Mouse (Mus musculus) midbrain, embryonic 13.5 days (tissue): ENCODE measurements around the gene Fgd6. TPM values are rescaled to one million over a fixed set of nuclear protein-coding genes. Genes with fewer than 3 reads are reported as not detected.

Experiments
- ATAC-seq: fragments of 200-750 bp; cut with Nextera tagmentation; 2 replicates; pipeline ENCODE4 v1.8.0; 2017; ENCODE audit warnings: mild to moderate bottlenecking, moderate TSS enrichment, moderate library complexity
- H3K27ac ChIP-seq: fragments of 300-500 bp; sonication (generic); 2 replicates; pipeline ENCODE4 v1.5.1; 2015; ENCODE audit warnings: inconsistent platforms, mild to moderate bottlenecking, moderate library complexity
- H3K27me3 ChIP-seq: fragments of 300-500 bp; sonication (generic); 2 replicates; pipeline ENCODE4 v1.6.1; 2015; ENCODE audit warnings: mild to moderate bottlenecking, inconsistent platforms
- H3K36me3 ChIP-seq: fragments of 300-500 bp; sonication (generic); 2 replicates; pipeline ENCODE4 v1.6.1; 2015; ENCODE audit warnings: mild to moderate bottlenecking, inconsistent platforms
- H3K4me1 ChIP-seq: fragments of 300-500 bp; sonication (generic); replicated peaks from 2 replicates; pipeline ENCODE4 v1.6.1; 2015; ENCODE audit warnings: inconsistent platforms
- H3K4me2 ChIP-seq: fragments of 300-500 bp; sonication (generic); replicated peaks from 2 replicates; pipeline ENCODE4 v1.6.1; 2015; ENCODE audit warnings: moderate library complexity, mild to moderate bottlenecking, inconsistent platforms
- H3K4me3 ChIP-seq: fragments of 300-500 bp; sonication (generic); replicated peaks from 2 replicates; pipeline ENCODE4 v1.5.1; 2015; ENCODE audit warnings: mild to moderate bottlenecking, inconsistent platforms
- H3K9ac ChIP-seq: fragments of 300-500 bp; sonication (generic); replicated peaks from 2 replicates; pipeline ENCODE4 v1.6.1; 2015; ENCODE audit warnings: mild to moderate bottlenecking, inconsistent platforms
- H3K9me3 ChIP-seq: fragments of 300-500 bp; sonication (generic); 2 replicates; pipeline ENCODE4 v1.6.1; 2016; ENCODE audit warnings: mild to moderate bottlenecking, inconsistent platforms
- WGBS: fragments of 180-500 bp; shearing (Covaris S2); methylation state at CpG from one replicate; pipeline ENCODE4 v1.1.7; 2015; 5-methylcytosine and 5-hydroxymethylcytosine counted together
- polyA plus RNA-seq: library from polyadenylated mRNA; unstranded; fragments of >200 nt; fragmentation: Nextera tagmentation; extraction: Ambion mirVana; gene quantifications from 2 replicates; pipeline ENCODE4 v1.2.1, GENCODE M21; 2015

The Fgd6 gene
- polyA plus RNA-seq, 1 experiment from 2014 or later, result 2.7 TPM

GRCm38 (mm10) chr10:94047845-94048559 is 12.2 kb downstream of the Fgd6 start:
- H3K4me2 ChIP-seq, result no peak overlapping the region
- H3K9me3 ChIP-seq, result no peaks in the 10 kb centered on the region
- ATAC-seq, result no peak
- no peak overlapping the region for H3K9ac ChIP-seq
- peaks cover 8% of the 10 kb centered on the region; the same call in 1 of the 2 replicates for H3K4me1 ChIP-seq
- no peak overlapping the region for H3K27ac ChIP-seq
- no peak overlapping the region for H3K4me3 ChIP-seq
- no peaks in the 10 kb centered on the region for H3K27me3 ChIP-seq
- 75% methylated on average over 10 of the region's 10 CpGs for WGBS
- H3K36me3 ChIP-seq, result peaks cover 16% of the 10 kb centered on the region

- Histone ChIP-seq H3K27me3 (no peaks in the 10 kb centered on the region), H3K27ac (no peak overlapping the region), H3K9me3 (no peaks in the 10 kb centered on the region), H3K4me2 (no peak overlapping the region), H3K4me3 (no peak overlapping the region), H3K36me3 (peaks cover 16% of the 10 kb centered on the region), H3K9ac (no peak overlapping the region), H3K4me1 (peaks cover 3% of the 10 kb centered on the region; the same call in 1 of the 2 replicates)
- WGBS, result 77% methylated on average over 8 of the region's 8 CpGs
- ATAC-seq, result no peak
Measured at GRCm38 (mm10) chr10:94049121-94049520, 13.3 kb downstream of the Fgd6 start.

- H3K4me2 ChIP-seq, result no peak overlapping the region
- H3K36me3 ChIP-seq, result 0 out of 2 replicates have a peak, but pooled peaks cover 3% of the 10 kb centered on the region
- no peak overlapping the region for H3K9ac ChIP-seq
- 95% methylated on average over 5 of the region's 5 CpGs for WGBS
- H3K4me3 ChIP-seq, result no peak overlapping the region
- no peak for ATAC-seq
- H3K27ac ChIP-seq, result no peak overlapping the region
- H3K27me3 ChIP-seq, result no peaks in the 10 kb centered on the region
- no peaks in the 10 kb centered on the region for H3K9me3 ChIP-seq
- no peaks in the 10 kb centered on the region for H3K4me1 ChIP-seq
Measured at GRCm38 (mm10) chr10:94050736-94051135, 14.9 kb downstream of the Fgd6 start.

DNA sequence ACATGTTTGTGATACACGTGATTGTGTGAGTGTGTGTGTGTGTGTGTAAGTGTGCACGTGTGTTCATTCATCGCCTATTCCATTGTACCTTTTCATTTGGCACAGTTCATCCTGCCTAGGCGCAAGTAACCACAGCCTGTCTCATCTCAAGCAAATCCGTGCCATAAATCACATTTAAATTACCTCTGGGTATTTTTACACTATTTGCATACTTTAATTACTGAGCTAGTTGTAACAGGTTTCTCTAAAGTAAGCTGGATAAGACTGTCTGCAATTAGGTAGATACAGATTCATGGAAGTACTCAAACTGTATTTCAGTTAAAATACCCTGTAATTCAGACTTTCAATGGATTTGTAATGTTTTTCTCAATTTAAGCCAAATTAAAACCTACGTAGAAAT is 20.7 kb downstream of the Fgd6 start:
- no peak overlapping the region for H3K4me3 ChIP-seq
- no peak overlapping the region for H3K27ac ChIP-seq
- no peak for ATAC-seq
- no peak overlapping the region for H3K4me2 ChIP-seq
- 88% methylated on average over 6 of the region's 6 CpGs for WGBS
- no peaks in the 10 kb centered on the region for H3K9me3 ChIP-seq
- H3K27me3 ChIP-seq, result no peaks in the 10 kb centered on the region
- H3K36me3 ChIP-seq, result no peaks in the 10 kb centered on the region
- H3K4me1 ChIP-seq, result 0 out of 2 replicates have a peak, but pooled peaks cover 5% of the 10 kb centered on the region
- no peak overlapping the region for H3K9ac ChIP-seq

DNA sequence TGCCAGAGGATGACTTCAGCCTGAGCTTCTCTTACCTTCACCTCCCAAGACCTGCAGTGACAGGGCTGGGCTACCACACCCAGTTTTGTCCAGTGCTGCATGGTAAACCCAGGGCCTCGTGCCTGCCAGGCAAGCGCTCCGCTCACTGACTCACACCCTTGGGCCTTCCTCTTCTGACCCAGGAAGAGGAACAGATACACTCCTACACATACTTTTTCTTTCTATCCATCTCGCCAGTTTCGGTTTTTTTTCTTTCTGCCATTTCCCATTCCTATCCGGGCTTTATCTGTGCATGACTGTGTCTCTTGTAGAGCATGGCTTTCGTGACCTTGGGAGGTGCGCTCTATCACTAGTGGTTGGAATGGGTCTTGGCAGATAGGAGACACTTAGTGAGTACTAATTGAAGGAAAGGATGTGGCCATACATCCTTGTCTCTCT is 23.8 kb downstream of the Fgd6 start:
- no peak for ATAC-seq
- no peak overlapping the region for H3K9ac ChIP-seq
- H3K36me3 ChIP-seq, result no peaks in the 10 kb centered on the region
- no peaks in the 10 kb centered on the region for H3K27me3 ChIP-seq
- H3K9me3 ChIP-seq, result no peaks in the 10 kb centered on the region
- H3K4me1 ChIP-seq, result peaks cover 5% of the 10 kb centered on the region; the same call in 1 of the 2 replicates
- H3K4me3 ChIP-seq, result no peak overlapping the region
- no peak overlapping the region for H3K27ac ChIP-seq
- WGBS, result 97% methylated on average over 8 of the region's 8 CpGs
- H3K4me2 ChIP-seq, result no peak overlapping the region

DNA sequence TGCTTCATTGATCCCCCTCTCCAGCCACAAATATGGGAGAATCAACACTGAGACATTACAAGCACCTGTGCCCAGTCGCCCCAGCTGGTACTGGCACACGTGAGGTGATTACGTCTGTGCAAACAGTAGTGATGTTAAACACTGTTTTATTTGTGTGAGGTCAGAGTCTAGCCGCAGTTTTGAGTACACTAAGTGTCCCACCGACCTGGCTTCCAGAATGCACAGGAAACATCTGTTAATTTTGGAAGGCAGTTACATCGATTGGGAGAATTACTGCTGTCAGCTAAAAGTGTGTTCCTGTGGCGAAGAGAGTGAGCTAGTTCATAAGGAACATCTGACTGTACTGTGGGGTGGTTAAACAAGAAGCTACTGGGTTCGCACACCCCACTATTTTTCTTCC is 24.4 kb downstream of the Fgd6 start:
- no peak for ATAC-seq
- no peaks in the 10 kb centered on the region for H3K9me3 ChIP-seq
- no peaks in the 10 kb centered on the region for H3K36me3 ChIP-seq
- WGBS, result 84% methylated on average over 8 of the region's 8 CpGs
- peaks cover 5% of the 10 kb centered on the region; the same call in 1 of the 2 replicates for H3K4me1 ChIP-seq
- H3K4me2 ChIP-seq, result no peak overlapping the region
- H3K27ac ChIP-seq, result no peak overlapping the region
- no peaks in the 10 kb centered on the region for H3K27me3 ChIP-seq
- no peak overlapping the region for H3K9ac ChIP-seq
- no peak overlapping the region for H3K4me3 ChIP-seq

GRCm38 (mm10) chr10:94062357-94062756 is 26.6 kb downstream of the Fgd6 start:
- no peak for ATAC-seq

DNA sequence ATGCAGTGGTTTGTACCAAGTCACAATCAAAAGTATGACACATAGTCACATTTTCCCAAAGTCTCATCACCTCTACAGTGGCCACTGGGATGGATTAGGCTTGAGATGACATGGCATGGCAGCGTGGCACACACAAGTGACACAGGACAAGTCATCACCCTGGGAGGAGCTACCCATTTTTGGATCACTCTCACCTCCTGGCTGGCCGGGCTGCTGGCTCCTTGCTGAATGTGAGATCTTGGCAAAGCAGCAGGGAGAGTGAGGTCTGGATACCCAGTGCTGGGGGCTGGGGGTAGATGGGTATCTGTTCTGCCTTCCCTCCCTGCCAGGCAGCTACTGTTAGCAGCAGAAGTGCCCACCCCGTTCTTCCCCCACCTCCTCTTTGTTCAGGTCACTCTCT is 31.1 kb downstream of the Fgd6 start:
- no peak overlapping the region for H3K9ac ChIP-seq
- no peak overlapping the region for H3K4me2 ChIP-seq
- WGBS, result 70% methylated on average over 3 of the region's 3 CpGs
- H3K4me3 ChIP-seq, result no peak overlapping the region
- no peaks in the 10 kb centered on the region for H3K9me3 ChIP-seq
- ATAC-seq, result no peak
- no peaks in the 10 kb centered on the region; the same call in 1 of the 2 replicates for H3K4me1 ChIP-seq
- no peaks in the 10 kb centered on the region for H3K36me3 ChIP-seq
- H3K27ac ChIP-seq, result no peak overlapping the region
- no peaks in the 10 kb centered on the region for H3K27me3 ChIP-seq

More at GRCm38 (mm10) chr10:94062357-94062756, 26.6 kb downstream of the Fgd6 start:
- H3K9me3 ChIP-seq, result no peaks in the 10 kb centered on the region
- no peaks in the 10 kb centered on the region for H3K36me3 ChIP-seq
- H3K27ac ChIP-seq, result no peak overlapping the region
- no peak overlapping the region for H3K4me3 ChIP-seq
- H3K4me2 ChIP-seq, result no peak overlapping the region
- H3K9ac ChIP-seq, result no peak overlapping the region
- peaks cover 3% of the 10 kb centered on the region; the same call in 1 of the 2 replicates for H3K4me1 ChIP-seq
- H3K27me3 ChIP-seq, result no peaks in the 10 kb centered on the region
- 65% methylated on average over 5 of the region's 5 CpGs for WGBS

GRCm38 (mm10) chr10:94068701-94069100 is 32.9 kb downstream of the Fgd6 start:
- H3K4me1 ChIP-seq, result no peaks in the 10 kb centered on the region
- H3K9ac ChIP-seq, result no peak overlapping the region
- H3K4me2 ChIP-seq, result no peak overlapping the region
- H3K27ac ChIP-seq, result no peak overlapping the region
- no peaks in the 10 kb centered on the region for H3K27me3 ChIP-seq
- no peak overlapping the region for H3K4me3 ChIP-seq
- no peaks in the 10 kb centered on the region for H3K9me3 ChIP-seq
- no peaks in the 10 kb centered on the region for H3K36me3 ChIP-seq
- 94% methylated on average over 5 of the region's 5 CpGs for WGBS
- no peak for ATAC-seq

DNA sequence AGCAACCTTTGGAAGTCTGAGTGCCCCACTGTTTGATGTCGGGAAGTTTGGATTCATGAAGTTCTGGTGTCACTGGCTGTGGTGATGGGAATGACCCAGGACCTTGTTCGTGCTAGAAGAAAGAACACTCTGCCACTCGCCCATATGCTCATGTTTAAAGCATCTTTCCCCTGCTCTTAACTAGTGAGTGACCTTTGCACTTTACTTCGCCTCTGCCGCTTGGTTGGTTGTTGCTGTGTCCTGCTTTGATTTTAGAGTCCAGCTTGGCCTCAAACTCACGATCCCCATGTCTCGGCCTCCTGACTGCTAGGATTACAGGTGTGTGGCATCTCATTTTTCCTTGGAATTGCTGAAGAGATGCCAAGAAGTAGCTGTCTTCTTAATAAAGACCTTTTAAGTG is 35.8 kb downstream of the Fgd6 start:
- ATAC-seq, result no peak
- Histone ChIP-seq H3K27ac (no peak overlapping the region), H3K9me3 (no peaks in the 10 kb centered on the region), H3K4me3 (no peak overlapping the region), H3K36me3 (no peaks in the 10 kb centered on the region; the same call in 1 of the 2 replicates), H3K4me2 (no peak overlapping the region), H3K4me1 (no peaks in the 10 kb centered on the region), H3K27me3 (no peaks in the 10 kb centered on the region), H3K9ac (no peak overlapping the region)
- WGBS, result 87% methylated on average over 7 of the region's 7 CpGs

DNA sequence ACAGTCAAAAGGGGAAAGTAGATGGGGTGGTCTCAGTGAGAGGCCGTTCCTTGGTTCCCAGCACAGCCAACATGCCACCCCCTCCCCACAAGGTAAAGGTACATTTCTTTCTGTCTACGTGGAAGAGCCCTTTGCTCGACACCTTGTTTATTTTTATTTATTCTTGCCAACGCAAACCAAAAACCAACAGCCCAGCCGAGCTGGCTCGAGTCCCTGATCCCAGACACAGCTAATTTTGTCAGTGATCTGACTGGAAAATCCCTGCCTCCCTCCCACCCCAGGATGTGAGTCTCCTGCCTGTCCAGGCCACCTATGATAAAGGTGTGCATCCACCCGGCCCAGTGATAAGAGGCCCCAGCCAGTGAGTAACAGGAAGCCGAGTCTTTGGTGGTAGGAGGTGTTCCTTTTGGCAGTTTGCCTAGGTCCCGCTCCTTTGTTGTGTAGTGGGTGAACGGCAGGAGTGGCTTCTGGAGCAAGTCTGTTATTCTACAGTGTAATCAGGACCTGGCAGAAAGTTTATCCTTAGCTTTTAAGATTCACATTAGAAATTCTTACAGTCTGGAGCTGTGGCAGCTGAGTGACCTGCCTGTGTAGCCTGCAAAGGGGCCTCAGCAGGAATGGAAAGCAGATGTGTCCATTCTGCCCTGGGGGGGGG is 36.6 kb downstream of the Fgd6 start:
- H3K27ac ChIP-seq, result no peak overlapping the region

DNA sequence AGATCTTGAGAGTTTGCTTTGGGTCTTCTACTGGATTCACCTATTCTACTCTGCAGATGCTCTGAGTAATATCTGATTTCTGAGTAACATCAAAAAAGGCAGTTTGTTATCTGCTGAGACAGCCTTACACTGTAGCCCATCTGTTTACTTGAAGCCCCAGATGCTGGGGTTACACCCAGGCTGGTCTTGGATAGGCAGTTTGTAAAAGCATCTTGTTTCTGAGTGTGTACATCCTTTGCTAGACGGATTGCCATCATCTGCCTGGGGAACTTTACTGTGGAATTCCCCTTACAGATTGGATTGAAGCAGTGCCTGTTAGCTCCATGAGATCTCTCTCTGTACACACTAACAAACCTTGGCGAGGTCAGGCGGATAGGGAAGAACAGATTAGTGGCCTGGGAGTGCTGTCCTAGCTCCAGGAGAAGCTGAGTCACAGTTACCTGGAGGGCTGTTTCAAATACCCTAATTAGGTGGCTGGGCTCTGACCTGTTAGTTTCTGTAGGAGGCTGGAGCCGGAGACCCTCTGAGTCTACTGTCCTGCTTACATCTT is 37.2 kb downstream of the Fgd6 start:
- H3K9me3 ChIP-seq, result no peaks in the 10 kb centered on the region
- no peaks in the 10 kb centered on the region; the same call in 1 of the 2 replicates for H3K36me3 ChIP-seq
- no peak overlapping the region for H3K27ac ChIP-seq
- no peak overlapping the region for H3K9ac ChIP-seq
- 86% methylated on average over 4 of the region's 4 CpGs for WGBS
- peaks cover 10% of the 10 kb centered on the region for H3K4me1 ChIP-seq
- H3K27me3 ChIP-seq, result no peaks in the 10 kb centered on the region
- no peak overlapping the region for H3K4me2 ChIP-seq
- H3K4me3 ChIP-seq, result no peak overlapping the region
- ATAC-seq, result no peak

More for the DNA sequence above, 36.6 kb downstream of the Fgd6 start:
- H3K9me3 ChIP-seq, result no peaks in the 10 kb centered on the region
- H3K9ac ChIP-seq, result no peak overlapping the region
- ATAC-seq, result no peak
- no peaks in the 10 kb centered on the region; the same call in 1 of the 2 replicates for H3K36me3 ChIP-seq
- H3K4me3 ChIP-seq, result no peak overlapping the region
- 82% methylated on average over 10 of the region's 10 CpGs for WGBS
- peaks cover 6% of the 10 kb centered on the region for H3K4me1 ChIP-seq
- no peaks in the 10 kb centered on the region for H3K27me3 ChIP-seq
- no peak overlapping the region for H3K4me2 ChIP-seq
